Mouse (Mus musculus): ENCODE data around the gene Rgs6. TPM values are rescaled to one million over a fixed set of nuclear protein-coding genes. Genes with fewer than 3 reads are reported as not detected.

Gene Rgs6
- total RNA-seq, 2 experiments from 2014 or later: 9.9 to 10.5 TPM

DNA sequence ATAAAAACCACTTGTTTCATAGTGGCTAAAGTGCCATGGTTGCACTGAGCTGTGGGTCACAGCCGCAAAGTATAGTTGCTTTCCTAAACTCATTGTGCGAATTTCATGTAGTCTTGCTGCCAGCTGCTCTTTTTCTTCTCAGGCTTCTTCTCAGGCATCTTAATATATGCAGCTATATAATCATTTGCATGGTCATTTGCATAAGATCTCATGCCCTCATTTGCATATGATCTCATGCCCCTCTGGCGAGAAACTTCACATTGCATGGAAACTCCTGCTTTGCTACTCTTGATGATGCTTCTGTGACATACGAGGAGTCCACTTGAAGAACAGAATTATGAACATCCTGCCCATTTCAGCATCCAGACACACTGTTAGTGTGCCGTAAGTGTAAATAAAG lies 266.8 kb downstream of the Rgs6 start:
- no peak for DNase-seq (ENCODE audit: low spot score in 2 of 2)

DNA sequence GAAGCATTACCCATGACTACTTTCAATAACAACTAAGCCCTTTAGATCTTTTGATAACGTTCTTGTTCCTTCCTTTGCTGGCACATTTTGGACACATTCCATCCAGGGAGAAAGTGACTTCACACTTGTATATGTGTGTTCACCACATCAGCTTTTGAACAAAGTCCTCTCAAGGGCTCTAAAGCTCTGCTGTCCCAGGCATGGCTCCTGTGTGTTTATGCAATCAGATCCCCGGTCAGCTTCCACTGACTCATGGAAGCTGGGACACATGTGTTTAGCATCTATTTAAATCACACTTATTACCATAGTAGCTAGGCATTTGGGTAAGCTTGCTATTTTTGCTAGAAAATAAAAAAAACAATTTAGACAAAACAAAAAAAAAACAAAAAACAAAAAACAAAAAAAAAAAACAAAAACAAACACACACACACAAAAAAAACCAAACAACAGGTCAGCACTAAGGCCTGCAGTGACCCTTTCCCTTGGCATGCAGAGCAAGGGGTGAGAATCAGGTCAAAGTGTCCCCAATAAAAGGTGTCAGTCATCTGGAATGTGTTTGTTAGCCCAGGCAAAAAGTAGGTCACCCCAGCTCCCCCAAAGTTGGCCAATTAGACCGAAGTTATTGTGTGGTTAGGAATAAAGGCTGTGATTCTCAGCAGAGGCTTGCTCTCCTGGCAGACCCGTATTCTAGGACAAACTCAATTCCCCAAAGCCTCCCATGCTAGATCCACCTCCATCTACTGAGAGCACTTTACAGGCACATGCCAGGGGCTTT lies 267.4 kb downstream of the Rgs6 start:
- DNase-seq (ENCODE audit: low spot score in 2 of 2): peak; percentile 1 to 42

DNA sequence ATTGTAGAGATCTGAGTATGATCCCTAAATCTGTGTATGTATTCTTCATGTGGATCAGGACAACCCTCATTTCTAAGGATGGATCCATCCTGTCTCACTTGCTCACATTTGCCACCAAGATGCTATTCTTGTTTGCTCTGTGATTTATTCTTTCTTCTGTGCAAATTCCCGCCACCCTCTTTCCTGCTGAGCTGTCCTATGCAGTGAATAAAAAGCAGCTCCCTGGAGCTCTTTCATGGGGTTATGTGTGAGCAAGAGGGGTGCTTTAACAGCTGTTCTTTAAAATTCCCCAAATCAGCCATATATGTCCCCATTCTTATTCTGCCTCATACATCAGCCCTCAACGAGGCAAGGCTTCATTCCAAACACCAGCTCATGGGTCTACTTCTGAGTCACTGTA lies 277.6 kb downstream of the Rgs6 start:
- DNase-seq (ENCODE audit: low spot score in 2 of 2): no peak

- DNase-seq (ENCODE audit: low spot score in 2 of 2): no peak
These were observed 292.6 kb downstream of the Rgs6 start for GRCm38 (mm10) chr12:82880711-82881110.

- DNase-seq (ENCODE audit: low spot score in 2 of 2): peak in 1 of 2 experiments; percentile 37
These were observed 295.0 kb downstream of the Rgs6 start for GRCm38 (mm10) chr12:82883079-82883478.

DNA sequence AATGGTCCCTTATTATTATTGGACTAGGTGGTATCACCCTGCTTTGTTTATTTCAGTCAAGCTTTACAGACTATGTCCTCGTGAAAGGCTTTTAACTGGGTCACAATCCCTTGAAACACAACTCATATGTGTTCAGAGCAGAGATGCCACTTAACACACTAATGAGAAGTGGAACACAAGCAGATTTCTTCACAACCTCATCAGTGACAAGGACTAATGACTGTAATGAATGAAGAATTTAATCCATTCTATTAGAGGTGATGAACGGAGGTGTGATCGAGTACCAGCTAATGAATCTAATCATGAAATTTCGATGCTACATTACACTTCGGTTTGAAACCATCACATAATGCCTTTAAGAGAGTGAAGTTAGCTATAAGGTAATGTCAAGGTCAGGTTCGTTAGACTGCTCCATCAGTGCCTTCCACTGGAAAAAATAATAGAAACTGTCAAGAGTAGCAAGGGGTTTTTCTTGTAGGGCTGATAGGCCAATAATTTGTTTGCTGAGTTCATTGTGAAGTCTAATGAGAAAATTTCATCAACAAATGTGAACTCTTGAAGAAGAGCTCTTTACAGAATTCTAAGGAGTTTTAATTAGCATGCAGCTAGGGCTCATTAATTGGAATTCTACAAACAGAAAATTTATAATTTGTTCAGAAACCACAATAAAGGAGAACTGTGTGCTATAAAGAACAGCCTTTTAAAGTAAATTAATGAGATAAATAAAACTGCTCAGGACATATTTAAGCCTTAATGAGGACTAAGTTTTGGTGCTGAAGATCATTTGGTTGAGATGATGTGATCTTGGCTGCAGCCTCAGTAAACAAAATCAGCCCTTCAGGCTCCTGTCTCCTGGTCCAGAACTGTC lies 307.1 kb downstream of the Rgs6 start:
- DNase-seq (ENCODE audit: low spot score in 2 of 2): no peak

GRCm38 (mm10) chr12:82905773-82906172 lies 317.7 kb downstream of the Rgs6 start:
- DNase-seq (ENCODE audit: low spot score in 2 of 2): peak in 1 of 2 experiments; percentile 3

DNA sequence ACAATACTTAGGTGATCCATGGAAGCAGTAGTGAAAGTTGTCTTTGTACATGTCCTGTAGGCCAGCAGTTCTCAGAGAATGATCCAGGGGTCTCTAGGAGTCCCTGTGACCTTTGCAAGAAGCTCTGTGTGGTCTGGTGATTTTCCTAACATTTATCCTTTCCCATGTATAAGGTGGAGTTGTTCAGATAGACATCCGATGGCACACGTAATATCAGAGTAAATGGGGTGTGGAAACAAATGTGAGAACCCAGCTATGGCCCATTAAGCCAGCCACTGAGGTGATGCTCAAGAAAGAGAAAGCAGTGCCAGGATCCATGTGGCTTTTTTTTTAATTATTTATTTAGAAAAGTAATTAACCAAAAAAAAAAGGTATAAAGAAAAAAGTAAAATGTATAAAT lies 322.8 kb downstream of the Rgs6 start:
- DNase-seq (ENCODE audit: low spot score in 2 of 2): no peak

GRCm38 (mm10) chr12:82914127-82914526 lies 326.0 kb downstream of the Rgs6 start:
- no peak for DNase-seq (ENCODE audit: low spot score in 2 of 2)

GRCm38 (mm10) chr12:82920146-82920545 lies 332.1 kb downstream of the Rgs6 start:
- DNase-seq (ENCODE audit: low spot score in 2 of 2): no peak

DNA sequence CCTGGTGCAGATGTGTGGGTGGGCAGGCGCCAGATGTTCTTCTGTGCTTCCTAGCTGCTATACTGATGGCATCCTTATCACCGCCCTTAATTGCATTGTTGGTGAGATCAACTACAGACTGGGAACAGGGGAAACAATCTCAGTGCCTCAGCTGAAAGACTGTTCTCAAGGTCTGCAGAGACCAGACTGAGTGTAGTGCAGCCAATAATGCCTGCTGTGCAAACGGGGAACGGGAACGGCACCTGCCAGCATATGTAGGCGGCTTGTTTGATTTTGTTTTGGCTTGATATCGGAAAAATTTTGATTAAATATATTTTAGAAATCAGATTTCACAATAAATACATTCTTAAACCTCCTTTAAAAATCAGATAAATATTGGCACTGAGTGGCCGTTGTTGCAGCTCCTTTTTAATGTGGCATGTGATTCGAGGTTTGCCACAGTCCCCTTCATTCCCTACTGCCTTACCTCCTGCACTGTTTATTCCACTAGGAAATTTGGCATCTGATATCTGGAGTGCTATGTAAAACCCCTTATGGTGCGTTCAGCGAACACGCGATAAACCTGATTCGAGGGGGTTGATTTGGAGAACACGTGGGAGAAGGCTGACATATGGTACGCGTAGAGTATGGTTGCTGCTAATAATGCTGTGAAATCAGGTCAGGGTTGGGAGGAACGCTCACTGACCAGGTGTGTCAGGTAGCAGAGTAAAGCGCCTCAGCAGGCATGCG lies 333.4 kb downstream of the Rgs6 start:
- DNase-seq (ENCODE audit: low spot score in 2 of 2): peak; percentile 20 to 55

- peak; percentile 5 to 63 for DNase-seq (ENCODE audit: low spot score in 2 of 2)
These were observed 334.9 kb downstream of the Rgs6 start for GRCm38 (mm10) chr12:82922856-82923506.

DNA sequence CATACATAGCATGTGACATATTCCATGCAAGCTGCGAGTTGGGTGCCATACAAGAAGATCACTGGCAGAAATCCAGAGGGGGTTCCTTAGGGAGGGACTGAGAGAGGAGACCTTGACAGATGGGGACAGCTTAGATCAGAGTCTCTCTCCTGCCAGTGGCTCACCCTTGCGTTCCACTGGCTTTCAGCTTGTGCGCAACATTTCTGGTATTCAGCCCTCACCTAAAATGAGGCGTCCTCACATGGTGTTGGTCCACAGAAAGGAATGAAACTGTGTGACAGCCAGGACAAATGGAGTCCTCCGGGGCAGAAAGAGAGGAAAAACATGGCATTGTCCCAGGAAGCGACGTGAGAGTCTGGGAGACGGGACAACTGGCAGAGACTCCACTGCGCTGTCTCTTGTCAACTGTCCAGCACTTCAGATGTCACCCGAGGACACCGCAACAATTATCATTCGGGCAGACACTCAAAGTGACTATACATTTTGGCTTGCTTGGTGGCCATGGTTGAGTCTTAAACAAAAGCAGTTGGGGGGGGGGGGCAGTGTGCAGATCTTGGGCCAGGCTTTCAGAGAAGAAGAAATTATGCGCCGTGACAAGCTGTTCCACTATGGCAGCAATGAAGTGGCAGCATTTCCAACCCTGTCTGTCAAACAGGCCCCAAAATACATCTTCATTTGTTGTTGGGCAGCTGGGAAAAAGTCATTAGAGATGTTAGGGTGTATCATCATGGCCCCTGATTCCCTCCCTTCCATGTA lies 344.8 kb downstream of the Rgs6 start:
- DNase-seq (ENCODE audit: low spot score in 2 of 2): peak in 1 of 2 experiments; percentile 9

GRCm38 (mm10) chr12:82935121-82935762 lies 347.1 kb downstream of the Rgs6 start:
- DNase-seq (ENCODE audit: low spot score in 2 of 2): no peak

DNA sequence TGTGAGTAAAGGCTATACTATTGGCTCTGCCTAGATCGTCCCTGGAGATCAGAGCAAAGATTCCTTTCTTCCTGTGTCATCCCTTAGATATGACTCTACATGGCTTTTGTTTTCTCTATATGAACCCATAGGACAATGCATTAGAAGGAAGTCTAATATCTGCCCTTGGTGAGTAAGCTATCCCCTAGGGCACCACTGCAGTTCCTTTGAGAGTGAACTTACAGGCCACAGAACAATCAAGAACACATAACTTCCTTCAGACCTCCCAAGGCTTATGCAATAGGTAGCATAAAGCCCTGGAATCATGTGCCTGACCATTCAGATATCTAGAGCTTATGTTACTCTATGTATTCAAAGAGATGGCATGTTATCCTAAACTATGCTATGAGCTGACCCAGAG lies 347.7 kb downstream of the Rgs6 start:
- no peak for DNase-seq (ENCODE audit: low spot score in 2 of 2)

- DNase-seq (ENCODE audit: low spot score in 2 of 2): no peak
These were observed 352.4 kb downstream of the Rgs6 start for GRCm38 (mm10) chr12:82940461-82940860.

- DNase-seq (ENCODE audit: low spot score in 2 of 2): peak; percentile 66 to 90
These were observed 358.4 kb downstream of the Rgs6 start for GRCm38 (mm10) chr12:82946507-82946906.

GRCm38 (mm10) chr12:82961111-82961510 lies 373.0 kb downstream of the Rgs6 start:
- DNase-seq (ENCODE audit: low spot score in 2 of 2): no peak

DNA sequence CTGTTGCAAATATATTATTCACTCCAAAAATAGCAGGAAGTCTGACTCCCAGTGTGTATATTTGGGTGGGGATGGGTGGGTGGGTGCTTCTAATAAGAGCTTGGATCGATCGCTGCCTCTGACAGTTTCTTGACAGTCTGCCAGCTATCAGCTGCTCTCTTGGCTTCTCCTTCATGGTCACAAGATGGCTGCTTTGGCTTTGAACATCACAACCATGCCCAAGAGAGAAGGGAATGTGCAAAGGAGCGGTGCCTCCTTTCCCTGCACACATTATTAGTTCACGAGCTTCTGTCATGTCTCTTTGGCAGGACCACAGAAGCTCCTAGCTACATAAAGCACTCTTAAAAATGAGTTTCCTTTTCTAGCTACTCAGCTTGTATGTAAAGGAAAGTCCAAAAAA lies 373.8 kb downstream of the Rgs6 start:
- no peak for DNase-seq (ENCODE audit: low spot score in 2 of 2)

All from layer of hippocampus, adult 18-20 months (tissue).